Mouse (Mus musculus) cerebellum, postnatal 25 days (tissue): ENCODE measurements around the gene Gpatch8.

ENCODE experiments used
- DNase-seq, 2 experiments: peaks; one replicate each; pipeline ENCODE4 v3.0.0; 2021; ENCODE audit warnings: mixed read lengths in 2 of 2

The Gpatch8 gene

GRCm38 (mm10) chr11:102447497-102447896 is 108.7 kb downstream of the Gpatch8 start, which contains the start of gene Fam171a2:
Gene Fam171a2, minus strand, starts transcription at chr11:102447682.
- peak; percentile 92 to 94 for DNase-seq

- peak; percentile 77 to 83 for DNase-seq
Measured at GRCm38 (mm10) chr11:102446581-102447461, 109.4 kb downstream of the Gpatch8 start.

GRCm38 (mm10) chr11:102445891-102446361 is 110.3 kb downstream of the Gpatch8 start:
- peak; percentile 49 to 75 for DNase-seq

GRCm38 (mm10) chr11:102445264-102445890 is 110.8 kb downstream of the Gpatch8 start:
- DNase-seq, result peak in 1 of 2 experiments; percentile 65

- DNase-seq, result no peak
Measured at GRCm38 (mm10) chr11:102444781-102445180, 111.4 kb downstream of the Gpatch8 start.

DNA sequence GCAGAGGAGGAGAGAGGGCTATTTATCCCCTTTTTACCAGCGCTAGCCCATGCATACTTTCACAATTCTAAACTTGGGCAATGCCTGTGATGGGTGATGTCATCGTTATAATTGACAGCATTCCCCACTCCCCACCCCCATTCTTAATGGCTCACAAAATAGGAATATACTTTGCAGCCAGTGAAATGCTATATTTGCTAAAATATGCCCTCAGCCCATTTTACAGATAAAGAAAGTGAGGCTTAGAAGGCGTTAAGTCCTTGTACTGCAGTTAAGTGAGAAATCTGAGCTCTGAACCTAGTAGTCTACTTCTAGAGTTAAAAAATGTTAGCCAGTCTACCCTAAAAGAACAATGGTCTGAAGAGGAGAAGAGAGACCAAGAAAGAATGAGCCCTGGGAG is 111.9 kb downstream of the Gpatch8 start:
- no peak for DNase-seq

GRCm38 (mm10) chr11:102443740-102444139 is 112.5 kb downstream of the Gpatch8 start:
- DNase-seq, result peak in 1 of 2 experiments; percentile 47

- no peak for DNase-seq
Measured at GRCm38 (mm10) chr11:102442089-102442488, 114.1 kb downstream of the Gpatch8 start.

- no peak for DNase-seq
Measured at GRCm38 (mm10) chr11:102441434-102441833, 114.8 kb downstream of the Gpatch8 start.

DNA sequence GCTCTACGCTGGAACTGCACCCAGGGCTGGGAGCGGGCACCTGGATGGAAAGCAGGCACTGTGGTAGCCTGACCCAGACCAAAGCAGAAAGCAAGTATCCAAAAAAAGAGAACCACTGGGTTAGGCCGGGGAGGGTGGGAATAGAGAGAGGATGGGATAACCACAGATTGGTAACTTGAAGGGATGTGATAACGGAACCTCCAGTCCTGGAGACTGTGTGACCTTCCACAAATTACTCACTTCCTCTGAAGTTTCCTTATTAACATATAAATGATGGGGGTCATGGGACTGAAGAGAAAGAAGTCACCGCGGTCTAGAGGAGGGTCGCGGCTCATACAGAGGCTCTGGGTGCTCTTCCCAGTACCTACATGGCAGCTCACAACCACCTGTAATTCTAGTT is 115.9 kb downstream of the Gpatch8 start:
- DNase-seq, result no peak

DNA sequence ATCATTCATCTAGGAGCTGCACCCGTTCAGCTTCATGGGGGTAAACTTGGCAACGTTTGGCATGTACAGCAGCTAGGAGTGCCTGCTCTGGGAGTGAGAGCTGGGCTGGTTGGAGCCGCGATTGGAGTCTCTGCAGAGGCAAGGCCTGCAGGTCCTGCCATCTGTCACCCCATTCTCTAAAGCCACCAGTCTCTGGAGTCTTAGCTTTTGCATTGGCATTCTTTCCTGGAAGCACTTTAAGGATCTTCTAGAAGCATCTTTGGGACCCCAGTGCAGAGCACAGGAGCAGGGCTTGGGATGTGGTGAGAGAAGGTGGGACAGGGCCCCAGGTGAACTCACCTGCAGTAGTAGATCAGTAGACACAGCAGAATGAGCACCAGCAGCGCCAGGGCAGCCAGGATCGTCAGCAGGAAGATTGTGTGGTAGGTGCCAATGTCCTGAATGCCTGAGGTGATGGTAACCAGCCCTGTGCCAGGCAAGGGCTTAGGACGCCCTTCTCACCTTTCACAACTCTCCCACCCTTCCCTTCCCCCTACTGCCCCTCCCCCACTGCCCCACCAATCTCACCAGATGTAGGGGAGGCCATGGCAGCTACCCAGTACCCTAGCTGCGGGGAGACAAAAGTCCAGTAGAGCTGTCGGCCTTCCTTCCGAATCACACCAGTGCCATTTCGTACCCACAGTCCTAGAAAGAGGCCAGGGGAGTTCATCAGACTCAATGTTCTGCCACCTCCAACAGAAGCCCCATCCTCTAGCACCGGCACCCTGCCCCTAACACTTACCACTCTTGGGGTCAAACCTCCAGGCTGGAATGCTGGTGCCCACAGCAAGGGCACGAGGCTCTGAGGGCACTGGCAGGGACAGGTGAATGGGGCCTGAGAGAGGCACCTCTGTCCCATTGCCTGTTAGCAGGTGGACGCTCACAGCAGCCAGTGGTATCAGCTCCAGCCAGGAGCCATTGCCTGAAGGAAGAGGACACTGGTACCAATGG is 116.8 kb downstream of the Gpatch8 start:
- peak; percentile 77 to 81 for DNase-seq

DNA sequence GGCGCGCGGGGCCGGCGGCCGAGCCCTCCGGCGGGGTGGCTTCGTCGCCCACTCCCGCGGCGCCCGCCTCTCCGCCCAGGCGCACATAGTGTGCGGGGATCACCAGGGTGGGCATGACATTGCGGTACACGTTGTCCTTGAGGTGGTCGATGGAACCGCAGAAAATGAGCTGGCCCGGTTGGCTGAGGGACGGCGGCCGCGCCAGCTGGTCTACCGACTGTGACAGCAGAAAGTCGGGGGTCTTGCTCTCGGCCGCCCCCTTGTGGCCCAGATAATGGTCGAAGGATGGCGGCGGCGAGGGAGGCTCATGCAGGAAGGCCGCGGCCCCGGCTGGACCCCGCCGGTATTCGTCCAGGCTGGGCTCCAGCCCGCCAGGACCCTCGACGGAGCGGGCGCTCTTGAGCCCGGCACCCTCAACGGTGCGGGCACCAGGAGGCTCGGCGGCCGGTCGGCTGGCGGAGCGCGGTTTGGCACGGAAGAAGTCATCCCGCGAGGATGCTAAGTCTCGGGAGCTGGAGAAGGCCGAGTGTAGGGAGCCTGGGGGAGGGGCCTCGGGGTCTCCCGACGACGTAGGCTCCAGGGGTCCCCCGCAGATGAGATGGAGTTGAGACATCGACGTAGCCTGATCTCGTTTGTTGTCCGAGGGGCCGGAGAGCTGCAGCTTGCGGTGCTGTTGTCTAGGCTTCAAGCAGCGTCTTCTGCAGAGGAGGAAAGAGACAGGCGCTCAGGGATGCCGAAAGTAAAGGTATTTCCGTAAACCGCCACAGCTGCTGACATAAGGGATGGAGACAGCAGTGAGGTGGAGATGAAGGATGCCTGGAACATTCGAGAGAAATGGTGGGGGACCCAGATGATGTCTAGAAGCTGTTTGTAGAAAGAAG is 117.7 kb downstream of the Gpatch8 start:
- DNase-seq, result peak; percentile 89 to 92

DNA sequence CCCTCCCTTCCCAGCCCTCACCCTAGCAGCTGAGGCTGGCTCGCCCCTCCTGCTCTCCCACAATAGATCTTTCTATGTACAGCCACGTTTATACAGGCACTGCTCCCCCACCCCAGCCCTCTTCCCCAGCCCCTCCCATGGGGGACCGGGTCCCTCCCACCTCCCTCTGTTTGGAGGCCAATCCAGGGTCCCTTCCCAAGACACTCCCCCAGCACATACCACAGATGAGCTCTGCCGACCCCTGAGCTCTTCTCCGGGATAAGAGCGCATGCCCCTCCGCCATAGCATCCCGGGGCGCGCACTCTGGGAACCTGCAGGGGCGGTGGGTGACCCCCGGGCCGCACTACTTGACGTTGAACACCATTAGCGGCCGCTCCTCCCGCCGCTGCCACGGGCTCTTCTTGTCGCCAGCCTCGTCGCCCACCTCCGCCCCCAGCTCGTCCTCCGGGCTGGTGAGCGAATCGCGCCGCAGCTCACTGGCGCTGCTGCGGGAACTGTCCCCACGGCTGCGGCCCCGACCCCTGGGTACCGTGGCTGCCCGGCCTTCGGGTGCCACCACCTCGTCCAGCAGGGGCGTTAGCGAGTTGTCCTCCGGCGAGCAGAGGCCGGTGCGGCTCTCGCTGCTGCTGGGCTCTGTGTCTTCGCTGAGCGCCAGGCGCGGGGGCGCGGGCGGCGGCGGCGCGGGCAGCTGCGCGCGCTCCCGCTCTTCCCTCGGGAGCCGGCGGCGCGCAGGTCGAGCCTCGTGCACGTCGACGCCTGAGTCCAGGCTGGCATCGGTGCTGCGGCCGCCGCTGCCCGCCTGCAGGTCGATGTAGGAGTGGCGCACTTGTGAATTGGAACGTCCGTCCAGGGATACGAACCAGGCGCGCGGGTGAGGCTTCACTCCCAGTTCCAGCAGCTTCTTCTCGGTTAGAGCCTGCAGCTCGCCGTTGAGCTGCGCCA is 118.8 kb downstream of the Gpatch8 start:
- DNase-seq, result peak; percentile 67 to 76

DNA sequence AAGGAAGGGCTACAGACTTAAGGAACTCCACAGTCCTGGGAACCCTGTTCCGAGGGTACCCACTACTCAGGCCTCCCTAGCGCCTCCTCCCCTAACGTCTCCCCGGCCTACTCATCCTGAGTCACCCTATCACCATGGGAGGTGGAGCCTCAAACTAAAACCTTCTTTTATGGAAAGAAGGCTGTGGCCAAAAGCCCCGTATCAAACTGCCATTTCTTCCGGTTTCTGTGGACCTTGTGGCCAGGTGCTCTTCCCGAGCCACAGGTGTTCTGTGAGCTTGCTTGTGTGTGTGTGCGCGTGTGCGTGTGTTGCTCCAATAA is 119.8 kb downstream of the Gpatch8 start:
- DNase-seq, result no peak

GRCm38 (mm10) chr11:102435754-102436470 is 120.3 kb downstream of the Gpatch8 start:
- peak; percentile 47 to 73 for DNase-seq

- DNase-seq, result peak; percentile 25 to 45
Measured at GRCm38 (mm10) chr11:102434816-102435705, 121.1 kb downstream of the Gpatch8 start.

DNA sequence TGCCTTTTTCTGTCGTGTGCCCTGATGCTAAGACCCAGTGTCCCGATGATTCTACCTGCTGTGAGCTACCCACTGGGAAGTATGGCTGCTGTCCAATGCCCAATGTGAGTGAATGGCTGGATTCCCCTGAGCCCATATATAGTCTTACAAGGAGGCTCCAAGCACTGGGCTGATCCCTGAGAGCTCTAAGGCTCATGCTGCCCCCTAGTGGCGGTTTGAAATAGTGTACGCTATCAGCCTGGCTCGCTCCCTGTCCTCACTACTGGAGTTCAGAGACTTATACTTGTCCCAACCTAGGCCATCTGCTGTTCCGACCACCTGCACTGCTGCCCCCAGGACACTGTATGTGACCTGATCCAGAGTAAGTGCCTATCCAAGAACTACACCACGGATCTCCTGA is 121.8 kb downstream of the Gpatch8 start:
- peak; percentile 92 to 94 for DNase-seq

DNA sequence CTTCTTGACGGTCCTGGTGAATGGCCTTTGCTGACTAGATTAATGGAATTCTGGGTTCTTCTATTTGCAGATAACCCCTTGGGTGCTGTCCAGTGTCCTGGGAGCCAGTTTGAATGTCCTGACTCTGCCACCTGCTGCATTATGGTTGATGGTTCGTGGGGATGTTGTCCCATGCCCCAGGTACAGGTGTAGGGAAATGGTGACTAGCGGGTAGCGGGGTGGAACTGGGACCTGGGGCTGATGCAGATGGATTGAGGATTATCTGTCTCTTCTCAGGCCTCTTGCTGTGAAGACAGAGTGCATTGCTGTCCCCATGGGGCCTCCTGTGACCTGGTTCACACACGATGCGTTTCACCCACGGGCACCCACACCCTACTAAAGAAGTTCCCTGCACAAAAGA is 122.3 kb downstream of the Gpatch8 start:
- DNase-seq, result no peak

DNA sequence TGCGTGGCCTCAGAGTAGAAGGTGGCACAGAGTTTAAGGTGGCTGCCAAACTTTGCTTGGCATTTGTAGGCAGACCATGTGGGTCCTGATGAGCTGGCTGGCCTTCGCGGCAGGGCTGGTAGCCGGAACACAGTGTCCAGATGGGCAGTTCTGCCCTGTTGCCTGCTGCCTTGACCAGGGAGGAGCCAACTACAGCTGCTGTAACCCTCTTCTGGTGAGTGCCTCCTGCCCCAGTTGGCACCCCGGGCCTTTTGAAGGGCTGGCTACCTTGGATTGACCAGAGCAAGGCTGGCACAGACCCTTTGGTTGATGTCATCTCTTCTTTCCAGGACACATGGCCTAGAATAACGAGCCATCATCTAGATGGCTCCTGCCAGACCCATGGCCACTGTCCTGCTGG is 123.3 kb downstream of the Gpatch8 start:
- DNase-seq, result peak; percentile 80 to 81
